In the genomic region with DNA sequence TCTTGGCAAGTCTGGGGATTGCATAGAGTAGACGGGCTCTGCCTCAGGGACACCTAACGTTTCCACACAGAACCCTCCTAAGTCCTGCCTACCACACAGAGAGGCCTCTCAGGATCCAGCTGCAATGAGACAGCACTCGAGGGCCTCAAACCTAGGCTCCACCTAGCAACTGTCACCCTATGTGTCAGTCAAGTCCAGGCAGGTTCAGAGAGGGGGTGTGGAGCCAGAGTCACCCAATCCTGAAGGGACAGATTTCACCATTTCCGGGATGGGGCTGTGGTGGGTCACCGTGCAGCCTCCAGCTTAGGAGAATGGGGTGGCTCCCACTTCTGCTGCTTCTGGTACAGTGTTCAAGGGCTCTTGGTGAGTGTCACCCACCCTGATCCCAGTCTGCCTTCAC, we compare ENCODE assay signal across 8 mouse cellular contexts. TPM values are rescaled to one million over a fixed set of nuclear protein-coding genes. Genes with fewer than 3 reads are reported as not detected.
DNase-seq lines count a peak whose midpoint lies in the region; ATAC-seq and TF ChIP-seq lines count a peak whose summit lies in the region.

A gene (plus strand): TSS at position 269 of the 400 bp plus-strand sequence.

- peak in 1 of 2 experiments; percentile 71; a peak in 2 of 4 replicates for TF ChIP-seq POLR2A in MEL (IDR thresholded peaks at IDR 0.05; ENCODE audit: control insufficient read depth in 1 of 2, insufficient read depth in 1 of 2, low read depth in 1 of 2, low read length in 2 of 2, poor library complexity in 1 of 2)

- ATAC-seq in heart, embryonic 12.5 days (ENCODE audit: insufficient number of reproducible peaks, low FRiP score), result peak; percentile 81
- ATAC-seq in megakaryocyte-erythroid progenitor cell, adult 5-6 weeks (replicated peaks; ENCODE audit: low FRiP score, low TSS enrichment, poor library complexity, severe bottlenecking), result peak; percentile 30

- TF ChIP-seq RAD21 in MEL (IDR thresholded peaks at IDR 0.05; ENCODE audit: low read depth, low read length), result no peak

- H3K27ac ChIP-seq in heart, embryonic 12.5 days (ENCODE audit: poor library complexity, severe bottlenecking), result peak within 1 kb of the TSS; percentile 71
- peak within 1 kb of the TSS; percentile 94 for H3K27ac ChIP-seq in MEL (ENCODE audit: control insufficient read depth, low read depth, low read length)

- H3K4me1 ChIP-seq in heart, embryonic 12.5 days (replicated peaks), result peaks cover 35% of the 10 kb centered on the region
- H3K4me1 ChIP-seq in MEL (ENCODE audit: control insufficient read depth in 1 of 2, insufficient read depth in 2 of 2, low read length in 2 of 2), result peaks cover 0 to 18% of the 10 kb centered on the region in 2 experiments; a peak in 2 of 4 replicates

- H3K9ac ChIP-seq in heart, embryonic 12.5 days, result peak within 1 kb of the TSS; percentile 97
- peak within 1 kb of the TSS; percentile 86 for H3K9ac ChIP-seq in MEL (ENCODE audit: control insufficient read depth, low read depth, low read length, poor library complexity, severe bottlenecking)

- 73% methylated on average over 5 of the region's 5 CpGs for WGBS in heart, embryonic 12.5 days

- no peak for TF ChIP-seq CTCF in MEL (IDR thresholded peaks at IDR 0.05 in 2 of 3, conservative IDR thresholded peaks at IDR 0.05 in 1 of 3; ENCODE audit: control insufficient read depth in 1 of 3, insufficient read depth in 1 of 3, low read depth in 2 of 3, low read length in 3 of 3, poor library complexity in 1 of 3, severe bottlenecking in 1 of 3)

- H3K79me2 ChIP-seq in MEL (ENCODE audit: control insufficient read depth, insufficient read depth, low read length, poor library complexity), result peaks cover 7% of the 10 kb centered on the region

- peaks cover 49% of the 10 kb centered on the region for H3K27me3 ChIP-seq in heart, embryonic 12.5 days (replicated peaks)
- no peaks in the 10 kb centered on the region for H3K27me3 ChIP-seq in MEL (ENCODE audit: control insufficient read depth in 1 of 2, insufficient read depth in 2 of 2, low read length in 2 of 2)

- peak within 1 kb of the TSS; percentile 94 for H3K4me2 ChIP-seq in heart, embryonic 12.5 days

- H3K36me3 ChIP-seq in heart, embryonic 12.5 days, result peaks cover 18% of the 10 kb centered on the region
- peaks cover 2 to 9% of the 10 kb centered on the region in 2 experiments; a peak in 3 of 4 replicates for H3K36me3 ChIP-seq in MEL (ENCODE audit: control insufficient read depth in 1 of 2, insufficient read depth in 2 of 2, low read length in 2 of 2)

- no peaks in the 10 kb centered on the region for H3K9me3 ChIP-seq in heart, embryonic 12.5 days (replicated peaks)
- H3K9me3 ChIP-seq in MEL (replicated peaks; ENCODE audit: insufficient read depth, low read length), result no peaks in the 10 kb centered on the region

- no peak for TF ChIP-seq EP300 in MEL (IDR thresholded peaks at IDR 0.05; ENCODE audit: low read depth in 1 of 2, low read length in 2 of 2)

- no peak for DNase-seq in heart, adult 8-10 months (ENCODE audit: low spot score)
- peak; percentile 95 for DNase-seq in MEL (ENCODE audit: low read depth, low spot score)
- DNase-seq in gonadal fat pad, adult 2 months (ENCODE audit: low read depth), result peak; percentile 75
- no peak for DNase-seq in left cerebral cortex, adult 9 months (ENCODE audit: low spot score in 2 of 2)
- DNase-seq in cerebellum, postnatal 25 days, result no peak
- no peak for DNase-seq in ovary, adult 18-20 months (ENCODE audit: low spot score)

- peak within 1 kb of the TSS; percentile 86 for H3K4me3 ChIP-seq in heart, embryonic 12.5 days
- peak within 1 kb of the TSS; percentile 75 to 92 for H3K4me3 ChIP-seq in MEL (ENCODE audit: control insufficient read depth in 1 of 2, insufficient read depth in 1 of 2, low read depth in 2 of 2, low read length in 2 of 2)

TF ChIP-seq in MEL, 35 proteins besides CTCF, POLR2A, EP300 and RAD21:
- TF ChIP-seq MAX (IDR thresholded peaks at IDR 0.05; ENCODE audit: low read length) (no peak; the same call in 1 of the 2 replicates), NRF1 (IDR thresholded peaks at IDR 0.05; ENCODE audit: insufficient read depth, low read depth, low read length, poor library complexity, severe bottlenecking) (no peak), ETS1 (IDR thresholded peaks at IDR 0.05; ENCODE audit: low read depth, low read length) (peak; percentile 62), MYB (IDR thresholded peaks at IDR 0.05; ENCODE audit: low read depth, low read length) (no peak), NELFE (IDR thresholded peaks at IDR 0.05; ENCODE audit: low read depth, low read length) (peak; percentile 52; the same call in 1 of the 2 replicates), SIN3A (IDR thresholded peaks at IDR 0.05; ENCODE audit: low read length) (no peak; the same call in 1 of the 2 replicates), CHD2 (IDR thresholded peaks at IDR 0.05; ENCODE audit: low read length) (no peak), MYC (IDR thresholded peaks at IDR 0.05; ENCODE audit: low read depth, low read length) (peak; percentile 28; the same call in 1 of the 2 replicates), TCF12 (IDR thresholded peaks at IDR 0.05; ENCODE audit: low read depth, low read length) (peak; percentile 39; the same call in 1 of the 2 replicates), KAT2A (conservative IDR thresholded peaks at IDR 0.05; ENCODE audit: low read depth, low read length) (no peak), RCOR1 (IDR thresholded peaks at IDR 0.05; ENCODE audit: low read depth, low read length) (no peak), MAFK (IDR thresholded peaks at IDR 0.05; ENCODE audit: borderline replicate concordance, low read depth, low read length) (no peak), ZC3H11A (IDR thresholded peaks at IDR 0.05; ENCODE audit: low read depth, low read length) (no peak), JUND (IDR thresholded peaks at IDR 0.05; ENCODE audit: low read depth, low read length) (no peak), HCFC1 (IDR thresholded peaks at IDR 0.05; ENCODE audit: low read depth, low read length) (peak; percentile 62; the same call in 1 of the 2 replicates), E2F4 (IDR thresholded peaks at IDR 0.05; ENCODE audit: borderline replicate concordance, low read depth, low read length) (no peak), ZMIZ1 (IDR thresholded peaks at IDR 0.05; ENCODE audit: low read depth, low read length) (no peak; the same call in 1 of the 2 replicates), GATA1 (IDR thresholded peaks at IDR 0.05; ENCODE audit: low read depth, low read length) (no peak), MEF2A (IDR thresholded peaks at IDR 0.05; ENCODE audit: extremely low read depth, insufficient replicate concordance, low read depth, low read length, poor library complexity, severe bottlenecking) (no peak), TBP (IDR thresholded peaks at IDR 0.05; ENCODE audit: low read depth, low read length) (peak; percentile 68; the same call in 1 of the 2 replicates), ELF1 (IDR thresholded peaks at IDR 0.05; ENCODE audit: low read depth, low read length) (peak; percentile 81), MAZ (IDR thresholded peaks at IDR 0.05; ENCODE audit: low read depth, low read length) (no peak), SMC3 (IDR thresholded peaks at IDR 0.05; ENCODE audit: low read depth, low read length) (no peak), ZKSCAN1 (IDR thresholded peaks at IDR 0.05; ENCODE audit: low read depth, low read length) (no peak)

RNA-seq across cellular contexts. Expression of the gene that starts here (rescaled TPM):
- 0.31 and 0.37 TPM in 2 replicates for polyA plus RNA-seq in heart, embryonic 12.5 days (2016; fragmentation: Nextera tagmentation; extraction: Ambion mirVana)
- total RNA-seq in heart, adult 8-10 months (2022), result under 1 TPM in 1 of 4 experiments, not detected in 3; 0.14 TPM
- 1.6 and 4.6 TPM in 2 replicates for total RNA-seq in MEL (2012; rRNA removed)
- 1 to 10 TPM in 1 of 2 experiments, not detected in 1; 10.0 TPM for polyA plus RNA-seq in MEL (2012; ENCODE audit: insufficient read depth in 1 of 2, insufficient read length in 2 of 2, low read depth in 1 of 2, low replicate concordance in 2 of 2, missing spikeins in 1 of 2)
- 0.32 and 0.94 TPM in 2 replicates for polyA plus RNA-seq in gonadal fat pad, adult 2 months (2012; rRNA removed)
- not detected in 2 replicates for total RNA-seq in megakaryocyte-erythroid progenitor cell, adult 5-6 weeks (2014; fragmentation: Nextera tagmentation)
- 0.30 TPM in 1 of 2 replicates, not detected in the other for total RNA-seq in megakaryocyte-erythroid progenitor cell, adult 5-6 weeks (2017)

Comparison
In these comparisons a context has a peak if more than half of its experiments do, and no peak if none do; other contexts are left out.
1. Peak in ATAC-seq, H3K4me3 ChIP-seq, H3K27ac ChIP-seq, H3K9ac ChIP-seq and H3K4me2 ChIP-seq in heart, embryonic 12.5 days; RNA of the gene not detected or under 1 TPM.
2. Peak in DNase-seq in gonadal fat pad, adult 2 months; RNA of the gene not detected or under 1 TPM.
3. Peak in ATAC-seq in megakaryocyte-erythroid progenitor cell, adult 5-6 weeks; RNA of the gene not detected or under 1 TPM.